In genomic region chr15:99602206-99602820, GRCm38 (mm10) we compare ENCODE assay signal across 25 mouse cellular contexts. TPM values are rescaled to one million over a fixed set of nuclear protein-coding genes. Genes with fewer than 3 reads are reported as not detected.
A peak's percentile ranks its signal among the peaks of the same experiment; 100 is the strongest.
DNase-seq lines count a peak whose midpoint lies in the region; ATAC-seq lines count a peak whose summit lies in the region.
"Had no signal": no experiment of that assay in that cellular context is flagged by ENCODE, and none has a peak within 500 bp of the region (broad histone marks: within the 10 kb centered on the region; RNA-seq: fewer than 3 reads in every experiment).

No protein-coding gene starts in this region.

- no peaks in the 10 kb centered on the region for H3K36me3 ChIP-seq in midbrain, embryonic 12.5 days
- no peaks in the 10 kb centered on the region for H3K36me3 ChIP-seq in midbrain, embryonic 16.5 days (ENCODE audit: control insufficient read depth, insufficient read depth, low read length)
- H3K36me3 ChIP-seq in neural tube, embryonic 12.5 days, result no peaks in the 10 kb centered on the region
- H3K36me3 ChIP-seq: heart, embryonic 15.5 days; limb, embryonic 10.5 days; liver, embryonic 13.5 days had no signal

- no peaks in the 10 kb centered on the region for H3K9me3 ChIP-seq in midbrain, embryonic 12.5 days
- no peaks in the 10 kb centered on the region for H3K9me3 ChIP-seq in midbrain, embryonic 16.5 days (replicated peaks; ENCODE audit: control insufficient read depth, low read length, poor library complexity, severe bottlenecking)
- H3K9me3 ChIP-seq in neural tube, embryonic 12.5 days, result no peaks in the 10 kb centered on the region
- H3K9me3 ChIP-seq: forebrain, embryonic 13.5 days; heart, embryonic 15.5 days; limb, embryonic 10.5 days; liver, embryonic 13.5 days had no signal

- peak overlapping the region; percentile 56; the same call in 1 of the 2 replicates for H3K27ac ChIP-seq in midbrain, embryonic 12.5 days (replicated peaks)
- no peak overlapping the region for H3K27ac ChIP-seq in midbrain, embryonic 16.5 days (ENCODE audit: low read length)
- H3K27ac ChIP-seq in neural tube, embryonic 12.5 days, result no peak overlapping the region
- H3K27ac ChIP-seq: heart, embryonic 15.5 days; liver, embryonic 13.5 days had no signal

- H3K4me3 ChIP-seq in midbrain, embryonic 12.5 days, result no peak overlapping the region
- no peak overlapping the region for H3K4me3 ChIP-seq in midbrain, embryonic 16.5 days (ENCODE audit: low read depth, low read length)
- H3K4me3 ChIP-seq in neural tube, embryonic 12.5 days, result no peak overlapping the region
- H3K4me3 ChIP-seq: forebrain, embryonic 13.5 days; heart, embryonic 15.5 days; liver, embryonic 13.5 days; myocyte had no signal

- H3K4me2 ChIP-seq in midbrain, embryonic 12.5 days (replicated peaks), result no peak overlapping the region
- H3K4me2 ChIP-seq in midbrain, embryonic 16.5 days (ENCODE audit: low read length), result no peak overlapping the region
- 0 out of 2 replicates have a peak overlapping the region, but pooled peaks have one; percentile 5 for H3K4me2 ChIP-seq in neural tube, embryonic 12.5 days (replicated peaks)
- H3K4me2 ChIP-seq: forebrain, embryonic 13.5 days; heart, embryonic 15.5 days; liver, embryonic 13.5 days had no signal

- H3K9ac ChIP-seq in midbrain, embryonic 12.5 days (replicated peaks), result no peak overlapping the region
- H3K9ac ChIP-seq in midbrain, embryonic 16.5 days (ENCODE audit: low read depth, low read length), result no peak overlapping the region
- H3K9ac ChIP-seq in neural tube, embryonic 12.5 days, result peak overlapping the region; percentile 35; the same call in 1 of the 2 replicates
- H3K9ac ChIP-seq: forebrain, embryonic 13.5 days; heart, embryonic 15.5 days; liver, embryonic 13.5 days had no signal

- DNase-seq in cerebellum, adult 11-12 months, result peak; percentile 74
- peak; percentile 55 to 66 for DNase-seq in cerebellum, postnatal 10 days
- no peak for DNase-seq in embryo, embryonic 9.5 days (ENCODE audit: extremely low spot score)
- DNase-seq in adrenal gland, postnatal 10 days, result no peak
- DNase-seq: kidney, adult 9 months; kidney, postnatal 4 days; liver, embryonic 13.5 days; thymus, postnatal 25 days had no signal

- peaks cover 55% of the 10 kb centered on the region for H3K27me3 ChIP-seq in midbrain, embryonic 12.5 days
- H3K27me3 ChIP-seq in midbrain, embryonic 16.5 days (ENCODE audit: control insufficient read depth, insufficient read depth, low read depth, low read length), result peaks cover 2% of the 10 kb centered on the region
- no peaks in the 10 kb centered on the region for H3K27me3 ChIP-seq in neural tube, embryonic 12.5 days (replicated peaks)

- WGBS in midbrain, embryonic 12.5 days, result 70% methylated on average over 17 of the region's 17 CpGs
- WGBS in midbrain, embryonic 16.5 days, result 61% methylated on average over 17 of the region's 17 CpGs
- 71% methylated on average over 17 of the region's 17 CpGs for WGBS in neural tube, embryonic 12.5 days

- no peak for ATAC-seq in midbrain, embryonic 12.5 days (ENCODE audit: low FRiP score, low read depth)
- ATAC-seq in midbrain, embryonic 16.5 days, result no peak
- ATAC-seq in neural tube, embryonic 12.5 days (ENCODE audit: low FRiP score, low read depth), result no peak
- no peak for ATAC-seq in granulocyte monocyte progenitor cell, adult 5-6 weeks (replicated peaks; ENCODE audit: poor library complexity, severe bottlenecking)
- ATAC-seq: activated CD4-positive, CD25-positive, alpha-beta regulatory T cell, adult 4 months; CD4-positive, CD25-positive, alpha-beta regulatory T cell, adult 4 months; forebrain, embryonic 13.5 days had no signal

- peaks cover 53% of the 10 kb centered on the region for H3K4me1 ChIP-seq in midbrain, embryonic 12.5 days
- H3K4me1 ChIP-seq in midbrain, embryonic 16.5 days (ENCODE audit: control insufficient read depth, insufficient read depth, low read length), result peaks cover 20% of the 10 kb centered on the region
- peaks cover 52% of the 10 kb centered on the region for H3K4me1 ChIP-seq in neural tube, embryonic 12.5 days

RNA-seq across cellular contexts. Expression of gene Aqp6, which starts 1.1 kb away (rescaled TPM):
- 0.20 TPM in 1 of 2 replicates, not detected in the other for polyA plus RNA-seq in midbrain, embryonic 12.5 days (2016; fragmentation: Nextera tagmentation; extraction: Ambion mirVana)
- 0.15 and 0.28 TPM in 2 replicates for polyA plus RNA-seq in midbrain, embryonic 16.5 days (2015; fragmentation: Nextera tagmentation; extraction: Ambion mirVana)
- 0.60 and 1.1 TPM in 2 replicates for polyA plus RNA-seq in neural tube, embryonic 12.5 days (2016; fragmentation: Nextera tagmentation; extraction: Ambion mirVana)
- not detected in 2 replicates for total RNA-seq in granulocyte monocyte progenitor cell, adult 5-6 weeks (2014; fragmentation: Nextera tagmentation)
- not detected in 2 replicates for total RNA-seq in granulocyte monocyte progenitor cell, adult 5-6 weeks (2017)
- not detected for total RNA-seq in adrenal gland, postnatal 10 days (2021)
- total RNA-seq: common myeloid progenitor, adult 5-6 weeks; megakaryocyte, adult 5-6 weeks had no signal
- polyA plus RNA-seq: activated CD4-positive, CD25-positive, alpha-beta regulatory T cell, adult 4 months; CD4-positive, CD25-positive, alpha-beta regulatory T cell, adult 4 months; embryonic facial prominence, embryonic 14.5 days; forebrain, embryonic 13.5 days; heart, embryonic 15.5 days; limb, embryonic 10.5 days; liver, embryonic 13.5 days; lung, embryonic 16.5 days; myocyte; small intestine, adult 2 months; stomach, embryonic 14.5 days had no signal

RNA-seq across cellular contexts. Expression of gene Aqp5, which starts 11.7 kb away (rescaled TPM):
- polyA plus RNA-seq in midbrain, embryonic 12.5 days (2016; fragmentation: Nextera tagmentation; extraction: Ambion mirVana), result 0.50 and 1.0 TPM in 2 replicates
- 0.97 and 1.1 TPM in 2 replicates for polyA plus RNA-seq in midbrain, embryonic 16.5 days (2015; fragmentation: Nextera tagmentation; extraction: Ambion mirVana)
- polyA plus RNA-seq in neural tube, embryonic 12.5 days (2016; fragmentation: Nextera tagmentation; extraction: Ambion mirVana), result 2.3 and 2.9 TPM in 2 replicates
- not detected in 2 replicates for total RNA-seq in granulocyte monocyte progenitor cell, adult 5-6 weeks (2014; fragmentation: Nextera tagmentation)
- not detected in 2 replicates for total RNA-seq in granulocyte monocyte progenitor cell, adult 5-6 weeks (2017)
- total RNA-seq in adrenal gland, postnatal 10 days (2021), result 1 to 10 TPM in 1 of 2 experiments, under 1 TPM in 1; 0.61 to 1.6 TPM
- total RNA-seq: common myeloid progenitor, adult 5-6 weeks; layer of hippocampus, postnatal 14 days; megakaryocyte, adult 5-6 weeks had no signal
- polyA plus RNA-seq: activated CD4-positive, CD25-positive, alpha-beta regulatory T cell, adult 4 months; CD4-positive, CD25-positive, alpha-beta regulatory T cell, adult 4 months; limb, embryonic 10.5 days had no signal

RNA-seq across cellular contexts. Expression of gene Aqp2, which starts 23.5 kb away (rescaled TPM):
- polyA plus RNA-seq in midbrain, embryonic 12.5 days (2016; fragmentation: Nextera tagmentation; extraction: Ambion mirVana), result not detected in 2 replicates
- polyA plus RNA-seq in midbrain, embryonic 16.5 days (2015; fragmentation: Nextera tagmentation; extraction: Ambion mirVana), result not detected in 2 replicates
- polyA plus RNA-seq in neural tube, embryonic 12.5 days (2016; fragmentation: Nextera tagmentation; extraction: Ambion mirVana), result not detected in 2 replicates
- not detected in 2 replicates for total RNA-seq in granulocyte monocyte progenitor cell, adult 5-6 weeks (2014; fragmentation: Nextera tagmentation)
- not detected in 2 replicates for total RNA-seq in granulocyte monocyte progenitor cell, adult 5-6 weeks (2017)
- 1 to 10 TPM in 1 of 2 experiments, under 1 TPM in 1; 0.33 to 1.4 TPM for total RNA-seq in adrenal gland, postnatal 10 days (2021)
- total RNA-seq: common myeloid progenitor, adult 5-6 weeks; layer of hippocampus, postnatal 14 days; megakaryocyte, adult 5-6 weeks had no signal
- polyA plus RNA-seq: activated CD4-positive, CD25-positive, alpha-beta regulatory T cell, adult 4 months; CD4-positive, CD25-positive, alpha-beta regulatory T cell, adult 4 months; forebrain, embryonic 13.5 days; heart, embryonic 15.5 days; limb, embryonic 10.5 days; liver, embryonic 13.5 days; lung, embryonic 16.5 days; small intestine, adult 2 months; stomach, embryonic 14.5 days had no signal

RNA-seq across cellular contexts. Expression of gene Racgap1, which starts 49.1 kb away (rescaled TPM):
- 223 TPM in 2 replicates for polyA plus RNA-seq in midbrain, embryonic 12.5 days (2016; fragmentation: Nextera tagmentation; extraction: Ambion mirVana)
- polyA plus RNA-seq in midbrain, embryonic 16.5 days (2015; fragmentation: Nextera tagmentation; extraction: Ambion mirVana), result 39.0 and 48.9 TPM in 2 replicates
- polyA plus RNA-seq in neural tube, embryonic 12.5 days (2016; fragmentation: Nextera tagmentation; extraction: Ambion mirVana), result 207 and 218 TPM in 2 replicates
- total RNA-seq in granulocyte monocyte progenitor cell, adult 5-6 weeks (2014; fragmentation: Nextera tagmentation), result 47.0 and 75.5 TPM in 2 replicates
- 76.4 and 80.0 TPM in 2 replicates for total RNA-seq in granulocyte monocyte progenitor cell, adult 5-6 weeks (2017)
- 10 to 100 TPM; 32.1 TPM for total RNA-seq in adrenal gland, postnatal 10 days (2021)

Comparison
In these comparisons a context has a peak if more than half of its experiments do, and no peak if none do; other contexts are left out.
1. DNase-seq: peak in cerebellum, adult 11-12 months (single experiment) and cerebellum, postnatal 10 days (2 of 2); none in embryo, embryonic 9.5 days (single experiment) and adrenal gland, postnatal 10 days (single experiment).